Mouse (Mus musculus) activated CD4-positive, CD25-positive, alpha-beta regulatory T cell (primary cell): Measurements from ENCODE around the gene Nudt5. TPM values are rescaled to one million over a fixed set of nuclear protein-coding genes. Genes with fewer than 3 reads are reported as not detected.

Source experiments
- polyA plus RNA-seq, 2 experiments: library from polyadenylated mRNA; unstranded; fragments of 100-300 nt; shearing (Covaris generic); gene quantifications; one replicate each; pipeline ENCODE4 v1.2.1; 2017

Nudt5 gene
- 10 to 100 TPM; 33.7 to 42.3 TPM for polyA plus RNA-seq

GRCm38 (mm10) chr2:5844873-5845631 is at the start of gene Nudt5, which contains the start of gene Cdc123:
TSS of gene Nudt5 (plus strand) at chr2:5845019.
TSS of gene Cdc123 (minus strand) at chr2:5845164.

GRCm38 (mm10) chr2:5862834-5863233 is 18.0 kb downstream of the Nudt5 start, which contains the start of gene Gm13199:
TSS of gene Gm13199 (minus strand) at chr2:5862934.

GRCm38 (mm10) chr2:5894843-5895570 is 50.2 kb downstream of the Nudt5 start, which contains the start of gene Sec61a2:
TSS of gene Sec61a2 (minus strand) at chr2:5895432.

Other genes starting within 250 kb of the Nudt5 start
- 10 to 100 TPM; 25.5 to 27.2 TPM for gene Camk1d, start 130.5 kb upstream of the Nudt5 start, polyA plus RNA-seq
- gene Cdc123, start 145 bp downstream of the Nudt5 start, polyA plus RNA-seq: 100 to 1,000 TPM; 138 to 181 TPM
- gene Gm13199, start 17.9 kb downstream of the Nudt5 start, polyA plus RNA-seq: 1 to 10 TPM in 1 of 2 experiments, under 1 TPM in 1; 0.76 to 3.2 TPM
- 10 to 100 TPM; 20.0 to 21.6 TPM for gene Sec61a2, start 50.4 kb downstream of the Nudt5 start, polyA plus RNA-seq
- under 1 TPM in 1 of 2 experiments, not detected in 1; 0.17 TPM for gene Dhtkd1, start 97.8 kb downstream of the Nudt5 start, polyA plus RNA-seq
- 10 to 100 TPM; 14.5 to 16.0 TPM for gene Upf2, start 106.5 kb downstream of the Nudt5 start, polyA plus RNA-seq